Mouse (Mus musculus) liver, embryonic 14.5 days (tissue): ENCODE results near the gene Rbbp8nl.

Experiments
- CTCF ChIP-seq: IDR thresholded peaks from 2 replicates; pipeline ENCODE4 v1.5.1; 2016; ENCODE audit warnings: antibody characterized with exemption, low read depth, control low read depth
- EP300 ChIP-seq: IDR thresholded peaks from 2 replicates; pipeline ENCODE4 v1.6.1; 2016; ENCODE audit warnings: antibody characterized with exemption, low read depth

DNA sequence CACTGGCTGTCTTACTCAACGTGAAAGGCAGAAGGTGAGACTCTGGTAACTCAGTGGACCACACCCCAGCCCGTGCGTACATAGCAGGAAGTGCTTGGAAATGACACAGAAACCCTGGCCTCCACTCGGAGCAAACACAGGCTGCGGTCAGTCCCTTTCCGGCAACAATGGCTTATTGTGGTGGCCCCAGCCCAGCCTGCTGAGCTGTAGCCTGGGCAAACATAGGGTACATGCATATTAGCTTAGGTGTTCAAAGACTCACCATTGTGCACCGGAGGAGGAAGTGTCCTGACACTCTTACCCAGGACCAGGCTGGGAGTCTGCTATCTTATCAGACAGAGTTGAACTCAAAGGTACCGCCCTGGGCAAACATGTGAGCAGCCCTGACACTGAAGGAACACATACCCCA is 12.8 kb downstream of the Rbbp8nl start:
- TF ChIP-seq CTCF (no peak), EP300 (no peak)
